Mouse (Mus musculus) ES-Bruce4 (cell line): ENCODE measurements around the gene Pou6f2.

Source experiments
- CTCF ChIP-seq: IDR thresholded peaks from one replicate; pipeline ENCODE4 v1.8.1; 2011; ENCODE audit warnings: low read depth, low read length
- EP300 ChIP-seq: IDR thresholded peaks from 2 replicates; pipeline ENCODE4 v1.6.1; 2011; ENCODE audit warnings: low read depth, low read length; ENCODE audit not compliant: insufficient read depth
- POLR2A ChIP-seq: IDR thresholded peaks from one replicate; pipeline ENCODE4 v1.8.1; 2011; ENCODE audit warnings: low read length; ENCODE audit not compliant: insufficient read depth

GRCm38 (mm10) chr13:18081443-18082119 lies 315.9 kb downstream of the Pou6f2 start:
- TF ChIP-seq POLR2A (no peak), CTCF (no peak), EP300 (no peak)
